Mouse (Mus musculus) small intestine, adult 2 months (tissue): ENCODE results near the gene Zfyve28. TPM values are rescaled to one million over a fixed set of nuclear protein-coding genes. Genes with fewer than 3 reads are reported as not detected.

ENCODE experiments used
- H3K27ac ChIP-seq: fragments of 200-500 bp; 2 replicates; pipeline ENCODE4 v1.5.1; 2012; ENCODE audit warnings: low read depth, low read length, control low read depth, inconsistent platforms; ENCODE audit not compliant: insufficient read depth
- H3K27me3 ChIP-seq: fragments of 200-500 bp; 2 replicates; pipeline ENCODE4 v1.6.1; 2012; ENCODE audit warnings: mild to moderate bottlenecking, moderate library complexity, low read length, inconsistent platforms; ENCODE audit not compliant: control insufficient read depth, insufficient read depth
- H3K36me3 ChIP-seq: fragments of 200-500 bp; 2 replicates; pipeline ENCODE4 v1.6.1; 2012; ENCODE audit warnings: mild to moderate bottlenecking, low read length, control low read depth, inconsistent platforms; ENCODE audit not compliant: control insufficient read depth, insufficient read depth
- H3K4me1 ChIP-seq: fragments of 200-500 bp; 2 replicates; pipeline ENCODE4 v1.6.1; 2012; ENCODE audit warnings: low read length, inconsistent platforms, mixed read lengths; ENCODE audit not compliant: control insufficient read depth, insufficient read depth, insufficient read length
- H3K4me3 ChIP-seq: fragments of 200-500 bp; 2 replicates; pipeline ENCODE4 v1.5.1; 2012; ENCODE audit warnings: low read depth, mild to moderate bottlenecking, control low read depth, inconsistent platforms, low read length, moderate library complexity
- CTCF ChIP-seq: fragments of 200-500 bp; IDR thresholded peaks from 2 replicates; pipeline ENCODE4 v1.5.1; 2012; ENCODE audit warnings: low read depth, mild to moderate bottlenecking, control low read depth, inconsistent platforms, low read length, moderate library complexity, mixed read lengths; ENCODE audit not compliant: insufficient replicate concordance, insufficient read length; ENCODE audit errors: extremely low read depth
- POLR2A ChIP-seq: fragments of 200-500 bp; IDR thresholded peaks from 2 replicates; pipeline ENCODE4 v1.6.1; 2012; ENCODE audit warnings: low read depth, mild to moderate bottlenecking, control low read depth, inconsistent platforms, low read length, moderate library complexity
- WGBS: fragments of 180-500 bp; shearing (Covaris S2); methylation state at CpG from one replicate; pipeline ENCODE4 v1.1.7; 2018; 5-methylcytosine and 5-hydroxymethylcytosine counted together
- polyA plus RNA-seq: library from polyadenylated mRNA; depleted of rRNA; stranded (reverse); fragments of >200 nt; gene quantifications from 2 replicates; pipeline ENCODE4 v1.2.3, GENCODE M21; 2012; rRNA removed

Zfyve28 gene
- polyA plus RNA-seq, 1 experiment, result 1.7 TPM

- Histone ChIP-seq H3K36me3 (peaks cover 8% of the 10 kb centered on the region), H3K4me3 (peak overlapping the region; percentile 64), H3K4me1 (no peaks in the 10 kb centered on the region), H3K27me3 (no peaks in the 10 kb centered on the region), H3K27ac (peak overlapping the region; percentile 81)
- TF ChIP-seq POLR2A (no peak), CTCF (no peak)
- WGBS, result 71% methylated on average over 3 of the region's 3 CpGs
Measured at GRCm38 (mm10) chr5:34169954-34170353, 118.3 kb downstream of the Zfyve28 start.

GRCm38 (mm10) chr5:34168950-34169891, 119.0 kb downstream of the Zfyve28 start, which contains the start of the genes Poln and Haus3:
Poln (minus strand) TSS chr5:34169448.
Haus3 (minus strand) TSS chr5:34169527.
- Histone ChIP-seq H3K27me3 (no peaks in the 10 kb centered on the region), H3K36me3 (peaks cover 6% of the 10 kb centered on the region; the same call in 1 of the 2 replicates), H3K4me3 (peak within 1 kb of the TSS; percentile 95), H3K27ac (peak within 1 kb of the TSS; percentile 81), H3K4me1 (no peaks in the 10 kb centered on the region)
- TF ChIP-seq POLR2A (peak; percentile 69), CTCF (peak; percentile 15; the same call in 1 of the 2 replicates)
- WGBS, result under 1% methylated on average over 57 of the region's 57 CpGs

- peaks cover 7% of the 10 kb centered on the region for H3K36me3 ChIP-seq
- WGBS, result 78% methylated on average over 4 of the region's 4 CpGs
- H3K4me1 ChIP-seq, result no peaks in the 10 kb centered on the region
- no peaks in the 10 kb centered on the region for H3K27me3 ChIP-seq
- no peak overlapping the region for H3K4me3 ChIP-seq
- no peak overlapping the region for H3K27ac ChIP-seq
- no peak for TF ChIP-seq POLR2A
- no peak for TF ChIP-seq CTCF
Measured at GRCm38 (mm10) chr5:34167857-34168256, 120.4 kb downstream of the Zfyve28 start.

DNA sequence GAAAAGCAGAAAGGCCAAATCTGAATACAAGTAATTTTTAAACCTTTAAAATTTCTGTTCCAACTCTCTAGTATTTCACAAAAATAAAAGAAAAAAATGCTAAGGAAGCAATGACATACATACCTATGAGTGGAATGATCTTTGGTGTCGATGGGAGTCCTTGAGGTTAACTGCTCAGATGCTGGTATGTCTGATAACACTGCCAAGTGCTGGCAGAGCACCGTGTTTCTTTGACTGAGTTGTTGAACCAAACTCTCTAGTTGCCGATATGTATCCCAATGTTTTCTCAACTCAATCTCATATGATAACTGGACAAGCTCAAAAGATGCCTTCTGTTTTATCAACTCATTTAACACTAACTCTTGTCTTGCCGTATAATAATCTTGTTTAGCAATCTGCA, 122.5 kb downstream of the Zfyve28 start:
- no peak for TF ChIP-seq POLR2A
- TF ChIP-seq CTCF, result no peak
- Histone ChIP-seq H3K27ac (no peak overlapping the region), H3K4me1 (no peaks in the 10 kb centered on the region), H3K27me3 (no peaks in the 10 kb centered on the region), H3K4me3 (no peak overlapping the region), H3K36me3 (peaks cover 7% of the 10 kb centered on the region)
- 45% methylated on average over 4 of the region's 4 CpGs for WGBS

GRCm38 (mm10) chr5:34148476-34148875, 139.8 kb downstream of the Zfyve28 start:
- H3K4me1 ChIP-seq, result no peaks in the 10 kb centered on the region
- H3K27ac ChIP-seq, result no peak overlapping the region
- TF ChIP-seq POLR2A (no peak), CTCF (no peak)
- no peak overlapping the region for H3K4me3 ChIP-seq
- no peaks in the 10 kb centered on the region for H3K27me3 ChIP-seq
- 0 out of 2 replicates have a peak, but pooled peaks cover 2% of the 10 kb centered on the region for H3K36me3 ChIP-seq

- H3K4me1 ChIP-seq, result no peaks in the 10 kb centered on the region
- TF ChIP-seq CTCF (0 out of 2 replicates have a peak, but pooled peaks have one; percentile 11), POLR2A (no peak)
- WGBS, result 91% methylated on average over 3 of the region's 3 CpGs
- H3K27me3 ChIP-seq, result no peaks in the 10 kb centered on the region
- no peak overlapping the region for H3K27ac ChIP-seq
- no peak overlapping the region for H3K4me3 ChIP-seq
- H3K36me3 ChIP-seq, result no peaks in the 10 kb centered on the region
Measured at GRCm38 (mm10) chr5:34147554-34147953, 140.7 kb downstream of the Zfyve28 start.

Other genes with a start within 250 kb of the Zfyve28 start
- not detected in 2 replicates for gene Poln, start 119.0 kb downstream of the Zfyve28 start, polyA plus RNA-seq
- gene Haus3, start 118.9 kb downstream of the Zfyve28 start, polyA plus RNA-seq, result 0.09 TPM in 1 of 2 replicates, not detected in the other
- 82.5 and 154 TPM in 2 replicates for gene Mxd4, start 100.7 kb downstream of the Zfyve28 start, polyA plus RNA-seq
- 0.04 TPM in 1 of 2 replicates, not detected in the other for gene Cfap99, start 151 bp upstream of the Zfyve28 start, polyA plus RNA-seq
- gene Rnf4, start 47.8 kb upstream of the Zfyve28 start, polyA plus RNA-seq, result 19.9 and 31.8 TPM in 2 replicates
- 9.4 and 30.9 TPM in 2 replicates for gene Fam193a, start 81.5 kb upstream of the Zfyve28 start, polyA plus RNA-seq
- 7.2 and 13.8 TPM in 2 replicates for gene Tnip2, start 225.5 kb upstream of the Zfyve28 start, polyA plus RNA-seq
- gene Sh3bp2, start 237.4 kb upstream of the Zfyve28 start, polyA plus RNA-seq, result 5.0 and 12.4 TPM in 2 replicates